ENCODE assay signal across 9 mouse cellular contexts in the genomic region with DNA sequence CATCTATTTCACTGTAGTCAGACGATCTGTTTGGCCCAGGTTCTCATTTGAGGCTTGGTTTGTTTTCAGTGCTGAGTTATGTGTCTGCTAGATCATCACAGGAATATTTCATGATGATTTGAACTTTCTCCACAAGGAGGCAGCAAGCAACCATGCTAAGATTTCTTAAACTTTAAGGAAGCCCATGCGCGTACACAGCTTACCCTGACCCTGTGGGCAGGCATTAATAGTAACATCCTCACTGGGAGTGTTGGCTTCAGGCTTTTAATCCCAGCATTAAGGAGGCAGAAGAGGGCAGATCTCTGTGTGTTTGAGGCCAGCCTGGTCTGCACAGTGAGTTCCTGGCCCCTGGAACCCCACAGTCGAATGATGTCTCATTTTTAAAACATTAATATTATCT. TPM values are rescaled to one million over a fixed set of nuclear protein-coding genes. Genes with fewer than 3 reads are reported as not detected.
DNase-seq lines count a peak whose midpoint lies in the region; ATAC-seq and TF ChIP-seq lines count a peak whose summit lies in the region.
"Had no signal": no experiment of that assay in that cellular context is flagged by ENCODE, and none has a peak within 500 bp of the region (broad histone marks: within the 10 kb centered on the region; RNA-seq: fewer than 3 reads in every experiment).

No protein-coding gene starts in this region.

- no peaks in the 10 kb centered on the region for H3K27me3 ChIP-seq in neural tube, embryonic 11.5 days (ENCODE audit: control insufficient read depth, insufficient read depth, low read length)
- H3K27me3 ChIP-seq in Patski: no peaks in the 10 kb centered on the region
- no peaks in the 10 kb centered on the region for H3K27me3 ChIP-seq in liver, embryonic 14.5 days (ENCODE audit: control insufficient read depth, insufficient read depth, low read length)
- H3K27me3 ChIP-seq: neural tube, embryonic 13.5 days had no signal

- H3K27ac ChIP-seq in neural tube, embryonic 11.5 days (ENCODE audit: low read depth, low read length): no peak overlapping the region
- H3K27ac ChIP-seq in liver, embryonic 14.5 days: no peak overlapping the region
- H3K27ac ChIP-seq: neural tube, embryonic 13.5 days had no signal

- H3K4me1 ChIP-seq in neural tube, embryonic 11.5 days (ENCODE audit: control insufficient read depth, insufficient read depth, low read length): no peaks in the 10 kb centered on the region
- peaks cover 0 to 13% of the 10 kb centered on the region in 2 experiments; a peak in 2 of 4 replicates for H3K4me1 ChIP-seq in liver, embryonic 14.5 days (replicated peaks; ENCODE audit: control insufficient read depth in 2 of 2, insufficient read depth in 2 of 2, low read length in 1 of 2)
- H3K4me1 ChIP-seq: neural tube, embryonic 13.5 days had no signal

- H3K9me3 ChIP-seq in neural tube, embryonic 11.5 days (ENCODE audit: control insufficient read depth, low read length): no peaks in the 10 kb centered on the region
- H3K9me3 ChIP-seq in liver, embryonic 14.5 days (ENCODE audit: control insufficient read depth, low read length): no peaks in the 10 kb centered on the region
- H3K9me3 ChIP-seq: neural tube, embryonic 13.5 days had no signal

- no peak overlapping the region for H3K9ac ChIP-seq in neural tube, embryonic 11.5 days (ENCODE audit: low read length)
- no peak overlapping the region for H3K9ac ChIP-seq in liver, embryonic 14.5 days (replicated peaks)
- H3K9ac ChIP-seq: neural tube, embryonic 13.5 days had no signal

- CTCF ChIA-PET in Patski (lab: Charles Lee): interaction anchor here (0.9 to 14.5 kb wide), 8 partner anchors 11 to 162 kb away, joined by 3 to 149 read pairs (median 6); a partner anchor contains a TSS

- no peak overlapping the region for H3K4me2 ChIP-seq in neural tube, embryonic 11.5 days (ENCODE audit: low read depth)
- no peak overlapping the region for H3K4me2 ChIP-seq in liver, embryonic 14.5 days (ENCODE audit: low read depth)
- H3K4me2 ChIP-seq: neural tube, embryonic 13.5 days had no signal

- in situ Hi-C loops in Patski (cut with MboI; ENCODE audit: low pct_unique_long_range_greater_than_20kb): loop anchor here (5.0 to 10.0 kb wide), 3 partner anchors 108 to 275 kb away; a partner anchor contains a TSS

- no peak overlapping the region for H3K4me3 ChIP-seq in neural tube, embryonic 11.5 days (ENCODE audit: low read depth, low read length)
- no peak overlapping the region for H3K4me3 ChIP-seq in liver, embryonic 14.5 days (ENCODE audit: insufficient read depth in 1 of 2, low read depth in 2 of 2, low read length in 2 of 2)
- H3K4me3 ChIP-seq: erythroblast, embryonic 14.5 days; neural tube, embryonic 13.5 days had no signal

- POLR2A ChIA-PET in Patski (lab: Charles Lee): interaction anchor here (1.0 to 2.7 kb wide), 3 partner anchors 18 to 104 kb away, joined by 3 to 21 read pairs (median 5); no protein-coding TSS in a partner anchor

- no peaks in the 10 kb centered on the region; the same call in 1 of the 2 replicates for H3K36me3 ChIP-seq in neural tube, embryonic 11.5 days (ENCODE audit: control insufficient read depth, insufficient read depth, low read length)
- no peaks in the 10 kb centered on the region for H3K36me3 ChIP-seq in liver, embryonic 14.5 days (replicated peaks; ENCODE audit: control insufficient read depth, insufficient read depth, low read depth)

- 54% methylated on average over 4 of the region's 4 CpGs for WGBS in neural tube, embryonic 11.5 days
- 22% methylated on average over 4 of the region's 4 CpGs for WGBS in liver, embryonic 14.5 days (ENCODE audit: insufficient replicate concordance)

- no peak for TF ChIP-seq EP300 in liver, embryonic 14.5 days (IDR thresholded peaks at IDR 0.05; ENCODE audit: low read depth)

- TF ChIP-seq CTCF in Patski (IDR thresholded peaks at IDR 0.05): peak; percentile 83
- peak; percentile 59 for TF ChIP-seq CTCF in liver, embryonic 14.5 days (IDR thresholded peaks at IDR 0.05; ENCODE audit: low read depth)

- DNase-seq in neural tube, embryonic 11.5 days (ENCODE audit: low spot score): peak; percentile 47
- DNase-seq in neural tube, embryonic 10.5 days (ENCODE audit: extremely low spot score, low spot score): no peak
- DNase-seq in Patski (ENCODE audit: low read depth, low spot score): peak; percentile 60
- peak; percentile 87 for DNase-seq in embryo, embryonic 10 days (ENCODE audit: low spot score)
- DNase-seq in heart, postnatal 14 days: peak; percentile 45 to 78
- DNase-seq in liver, embryonic 14.5 days (ENCODE audit: low read depth in 3 of 3, low spot score in 3 of 3): no peak
- DNase-seq in retina, embryonic 14.5 days (ENCODE audit: low spot score): peak; percentile 82

- no peak for ATAC-seq in neural tube, embryonic 11.5 days (ENCODE audit: insufficient read depth, low FRiP score, low TSS enrichment)
- no peak for ATAC-seq in Patski
- no peak for ATAC-seq in liver, embryonic 14.5 days (ENCODE audit: insufficient read depth)

- intact Hi-C loops in heart, postnatal 14 days (cut with DNase I): loop anchor here (1.0 to 5.0 kb wide), 5 partner anchors 105 to 278 kb away; no protein-coding TSS in a partner anchor

RNA-seq across cellular contexts. Expression of a gene that starts 13.3 kb away (rescaled TPM):
- 565 and 591 TPM in 2 replicates for polyA plus RNA-seq in neural tube, embryonic 11.5 days (2014; fragmentation: Nextera tagmentation; extraction: Ambion mirVana)
- 815 TPM for polyA plus RNA-seq in Patski (2021)
- 100 to 1,000 TPM; 259 to 264 TPM for total RNA-seq in heart, postnatal 14 days (2021)
- 293 and 330 TPM in 2 replicates for polyA plus RNA-seq in liver, embryonic 14.5 days (2012; rRNA removed)
- polyA plus RNA-seq in liver, embryonic 14.5 days (2014; fragmentation: Nextera tagmentation; extraction: Ambion mirVana): 442 and 509 TPM in 2 replicates

RNA-seq across cellular contexts. Expression of a gene that starts 18.7 kb away (rescaled TPM):
- 8.3 and 8.6 TPM in 2 replicates for polyA plus RNA-seq in neural tube, embryonic 11.5 days (2014; fragmentation: Nextera tagmentation; extraction: Ambion mirVana)
- 16.3 TPM for polyA plus RNA-seq in Patski (2021)
- total RNA-seq in heart, postnatal 14 days (2021): 10 to 100 TPM; 28.0 to 29.4 TPM
- 1.8 and 2.0 TPM in 2 replicates for polyA plus RNA-seq in liver, embryonic 14.5 days (2012; rRNA removed)
- polyA plus RNA-seq in liver, embryonic 14.5 days (2014; fragmentation: Nextera tagmentation; extraction: Ambion mirVana): 5.4 and 6.4 TPM in 2 replicates
- polyA plus RNA-seq: erythroblast, embryonic 14.5 days had no signal

RNA-seq across cellular contexts. Expression of a gene that starts 22.8 kb away (rescaled TPM):
- polyA plus RNA-seq in neural tube, embryonic 11.5 days (2014; fragmentation: Nextera tagmentation; extraction: Ambion mirVana): 98.3 and 109 TPM in 2 replicates
- polyA plus RNA-seq in Patski (2021): 1,215 TPM
- total RNA-seq in heart, postnatal 14 days (2021): 100 to 1,000 TPM in 1 of 2 experiments, 10 to 100 TPM in 1; 93.6 to 153 TPM
- 8.3 and 10.6 TPM in 2 replicates for polyA plus RNA-seq in liver, embryonic 14.5 days (2012; rRNA removed)
- polyA plus RNA-seq in liver, embryonic 14.5 days (2014; fragmentation: Nextera tagmentation; extraction: Ambion mirVana): 26.4 and 27.0 TPM in 2 replicates

Comparison
In these comparisons a context has a peak if more than half of its experiments do, and no peak if none do; other contexts are left out.
1. DNase-seq: peak in neural tube, embryonic 11.5 days (single experiment), Patski (single experiment), embryo, embryonic 10 days (single experiment), heart, postnatal 14 days (2 of 2) and retina, embryonic 14.5 days (single experiment); none in neural tube, embryonic 10.5 days (single experiment) and liver, embryonic 14.5 days (0 of 3).
2. RNA of a gene that starts 22.8 kb away (polyA plus RNA-seq): 1,215 TPM in Patski (single experiment); 98.3 to 109 TPM in neural tube, embryonic 11.5 days and 8.3 to 27.0 TPM in liver, embryonic 14.5 days; every median in the first group is over 10 times any median in the second.